Mouse (Mus musculus) left cerebral cortex, adult 9 months (tissue): Measurements from ENCODE around the gene Mtfp1.
"Not testable (repeated sequence)": the region's sequence is repeated elsewhere in the genome, so short reads cannot be mapped to it uniquely, and the experiment has no call there.

Experiments
- DNase-seq, 2 experiments: peaks; one replicate each; pipeline ENCODE4 v3.0.0; 2022; ENCODE audit warnings: low spot score in 2 of 2

The Mtfp1 gene

DNA sequence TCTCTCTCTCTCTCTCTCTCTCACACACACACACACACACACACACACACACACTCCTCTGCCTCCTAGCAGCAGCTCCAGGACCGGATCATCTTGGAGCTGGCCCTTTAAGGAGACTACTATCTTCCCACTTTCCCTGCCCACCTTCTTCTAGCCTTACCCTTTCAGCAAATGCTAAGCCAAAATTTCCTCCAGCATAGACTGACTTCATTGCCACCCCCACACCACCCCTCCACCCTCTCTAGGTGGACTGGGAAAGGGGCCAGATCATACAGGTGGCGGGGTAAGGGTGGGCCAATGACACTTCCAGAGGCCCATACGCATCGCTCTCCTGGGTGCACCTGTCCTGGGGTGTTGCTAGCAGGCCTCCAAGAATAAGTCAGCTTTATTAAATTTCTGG is 20.2 kb upstream of the Mtfp1 start:
- peak in 1 of 2 experiments; percentile 39 for DNase-seq

DNA sequence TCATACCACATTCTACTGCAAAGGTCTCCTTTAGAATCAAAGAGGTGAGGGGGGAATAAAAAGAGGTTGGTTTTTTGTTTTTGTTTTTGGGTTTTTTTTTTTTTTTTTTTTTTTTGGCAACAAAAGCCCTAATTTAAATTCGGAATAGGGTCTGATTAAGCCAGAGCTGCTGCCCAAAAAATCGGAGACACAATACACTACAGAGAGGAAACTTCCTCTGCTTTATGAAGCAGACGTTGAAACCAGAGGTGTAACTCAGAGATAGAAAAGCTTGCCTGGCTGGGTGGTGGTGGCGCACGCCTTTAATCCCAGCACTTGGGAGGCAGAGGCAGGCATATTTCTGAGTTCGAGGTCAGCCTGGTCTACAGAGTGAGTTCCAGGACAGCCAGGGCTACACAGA is 19.3 kb upstream of the Mtfp1 start:
- DNase-seq: not testable (repeated sequence)

GRCm38 (mm10) chr11:4113970-4114369 is 18.7 kb upstream of the Mtfp1 start:
- no peak for DNase-seq

DNA sequence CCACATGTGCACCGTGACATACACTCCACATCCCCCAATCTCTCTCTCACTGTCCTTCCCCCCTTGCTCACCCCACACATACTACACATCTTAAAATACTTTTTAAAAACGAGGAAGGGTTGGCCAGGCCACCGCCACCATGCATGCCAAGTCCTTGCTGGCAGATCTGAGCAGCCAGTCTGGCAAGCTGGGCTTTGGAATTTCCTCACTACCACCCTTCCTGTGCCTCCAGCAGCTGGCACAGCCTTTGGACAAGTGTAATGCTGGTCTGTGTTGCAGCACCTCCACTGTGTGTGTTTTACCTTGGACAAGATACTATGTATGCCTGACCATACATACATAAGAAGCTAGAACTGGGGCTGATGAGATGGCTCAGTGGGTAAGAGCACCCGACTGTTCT is 18.3 kb upstream of the Mtfp1 start:
- DNase-seq: no peak

- no peak for DNase-seq
These were observed 17.6 kb upstream of the Mtfp1 start for GRCm38 (mm10) chr11:4112861-4113260.

- DNase-seq: no peak
These were observed 16.8 kb upstream of the Mtfp1 start for GRCm38 (mm10) chr11:4112033-4112432.

- DNase-seq: no peak
These were observed 13.4 kb upstream of the Mtfp1 start for GRCm38 (mm10) chr11:4108691-4109090.

DNA sequence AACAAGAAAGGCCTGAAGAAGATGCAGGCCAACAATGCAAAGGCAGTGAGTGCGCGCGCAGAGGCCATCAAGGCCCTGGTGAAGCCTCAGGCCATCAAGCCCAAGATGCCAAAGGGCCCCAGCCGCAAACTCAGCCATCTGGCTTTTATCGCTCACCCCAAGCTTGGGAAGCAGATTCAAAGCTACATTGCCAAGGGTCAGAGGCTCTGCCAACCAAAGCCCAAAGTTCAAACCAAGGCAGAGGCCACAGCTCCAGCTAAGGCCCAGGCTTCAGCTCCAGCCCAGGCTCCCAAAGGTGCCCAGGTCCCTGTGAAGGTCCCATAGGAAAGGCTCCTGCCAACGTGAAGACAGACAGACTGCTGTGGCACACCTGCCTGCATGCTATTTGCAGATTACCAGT is 12.7 kb upstream of the Mtfp1 start:
- not testable (repeated sequence) for DNase-seq

- peak; percentile 50 to 75 for DNase-seq
These were observed 10.2 kb upstream of the Mtfp1 start for GRCm38 (mm10) chr11:4105444-4105843.

DNA sequence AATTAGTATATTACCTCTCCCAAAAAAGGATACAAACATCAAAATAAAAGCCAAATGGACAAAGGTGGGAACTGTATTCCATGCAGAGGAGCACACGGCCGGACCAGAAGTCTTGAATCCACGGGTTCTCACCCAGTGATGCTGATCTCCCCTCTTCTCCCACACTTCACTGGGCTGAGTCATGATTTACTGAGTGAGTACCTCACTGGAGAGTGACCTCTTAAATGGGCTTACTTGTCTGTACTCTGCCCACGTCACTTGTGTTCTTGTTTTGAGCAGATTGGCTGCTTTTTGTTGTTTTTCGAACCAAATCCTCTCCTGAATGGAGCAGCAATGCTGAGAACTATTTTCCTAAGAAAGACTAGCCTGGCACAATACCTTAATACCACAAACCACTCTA is 9.7 kb upstream of the Mtfp1 start:
- DNase-seq: no peak

- DNase-seq: no peak
These were observed 8.3 kb upstream of the Mtfp1 start for GRCm38 (mm10) chr11:4103522-4103921.

DNA sequence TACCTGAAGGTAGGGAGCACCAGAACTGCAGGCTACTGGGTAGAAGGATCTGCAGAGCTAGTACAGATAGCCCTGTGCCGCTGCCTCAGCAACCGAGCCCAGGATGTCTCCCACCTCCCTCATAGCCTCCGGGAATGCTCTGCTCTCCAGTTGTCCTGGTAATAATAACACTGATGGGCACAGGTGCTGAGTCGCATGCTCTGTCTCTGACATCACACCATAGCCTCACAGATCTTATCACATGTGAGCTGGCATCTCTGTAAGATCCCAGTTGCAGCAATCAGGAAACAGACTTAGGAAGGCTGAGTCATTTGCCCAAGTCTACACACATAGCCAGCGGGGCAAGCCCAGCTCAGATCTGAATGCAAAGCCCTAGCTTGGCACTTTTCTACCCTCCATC is 6.6 kb upstream of the Mtfp1 start:
- DNase-seq: no peak

- peak in 1 of 2 experiments; percentile 55 for DNase-seq
These were observed 4.2 kb upstream of the Mtfp1 start for GRCm38 (mm10) chr11:4099447-4099846.

DNA sequence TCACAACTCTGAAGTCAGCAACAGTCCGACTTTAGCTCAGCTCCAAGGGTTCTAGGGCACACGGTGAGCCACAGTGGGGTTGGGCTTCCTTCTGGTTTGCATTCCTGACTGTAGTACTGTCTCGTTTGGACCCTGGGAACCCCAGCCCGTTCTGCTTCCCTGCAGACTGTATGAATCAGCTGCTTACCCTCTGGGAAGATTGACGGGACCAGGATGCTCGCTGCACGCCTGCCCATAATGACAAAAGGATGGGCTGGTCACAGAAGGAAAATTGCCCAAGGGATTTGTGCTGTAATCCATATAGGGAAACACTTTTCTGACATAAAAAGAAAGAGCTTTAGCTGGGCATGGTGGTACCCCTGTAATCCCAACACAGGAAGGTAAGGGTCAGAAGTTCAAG is 3.6 kb upstream of the Mtfp1 start:
- no peak for DNase-seq

DNA sequence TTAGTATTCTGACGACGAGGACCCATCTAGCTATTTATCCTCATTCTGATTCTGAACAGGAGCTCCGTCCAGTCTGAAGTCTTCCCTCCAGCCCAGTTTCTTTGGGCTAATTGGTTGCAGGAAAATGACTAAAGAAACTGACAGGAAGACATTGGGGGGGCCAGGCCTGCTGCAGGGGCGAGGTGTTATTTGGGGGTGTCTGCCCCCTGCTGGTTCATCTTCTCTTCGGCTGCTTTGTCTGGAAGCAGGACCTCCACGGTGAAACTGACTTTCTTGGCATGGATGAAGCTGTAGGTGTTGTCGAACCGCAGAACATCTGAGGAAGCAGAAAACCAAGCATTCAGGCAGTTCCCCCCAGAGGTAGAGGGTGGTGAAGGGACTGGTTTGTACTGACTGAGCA is 2.9 kb upstream of the Mtfp1 start:
- no peak for DNase-seq

DNA sequence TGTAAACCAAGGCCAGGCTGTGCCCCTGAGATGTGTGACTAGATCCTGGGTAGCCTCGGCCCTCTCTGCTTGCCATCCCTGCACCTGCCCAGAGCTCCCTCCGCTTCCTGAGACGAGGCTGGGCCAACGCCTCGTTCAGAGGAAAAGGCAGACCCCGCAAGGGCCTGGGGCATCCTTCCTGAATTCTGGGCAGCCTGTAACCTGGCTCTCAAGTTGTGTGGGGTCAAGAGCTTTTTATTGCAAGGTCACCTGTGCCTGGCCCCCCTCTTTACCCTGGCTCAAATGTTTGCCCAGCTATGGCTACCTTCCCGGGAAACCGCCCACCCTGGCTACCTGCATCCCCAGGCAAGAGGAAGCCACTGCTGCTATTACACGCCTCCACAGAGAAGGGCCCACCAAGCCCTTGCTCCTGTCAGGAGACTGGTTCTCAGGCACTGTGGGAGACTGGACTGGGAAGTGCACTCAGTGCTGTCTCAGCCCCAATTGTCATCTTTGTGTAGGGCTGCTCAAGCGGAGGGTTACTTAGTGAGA is 1.9 kb upstream of the Mtfp1 start:
- DNase-seq: no peak

- DNase-seq: peak; percentile 97 to 99
These were observed 1.1 kb upstream of the Mtfp1 start for GRCm38 (mm10) chr11:4096054-4096984.

GRCm38 (mm10) chr11:4094378-4095170 is 671 bp downstream of the Mtfp1 start:
- peak in 1 of 2 experiments; percentile 81 for DNase-seq

DNA sequence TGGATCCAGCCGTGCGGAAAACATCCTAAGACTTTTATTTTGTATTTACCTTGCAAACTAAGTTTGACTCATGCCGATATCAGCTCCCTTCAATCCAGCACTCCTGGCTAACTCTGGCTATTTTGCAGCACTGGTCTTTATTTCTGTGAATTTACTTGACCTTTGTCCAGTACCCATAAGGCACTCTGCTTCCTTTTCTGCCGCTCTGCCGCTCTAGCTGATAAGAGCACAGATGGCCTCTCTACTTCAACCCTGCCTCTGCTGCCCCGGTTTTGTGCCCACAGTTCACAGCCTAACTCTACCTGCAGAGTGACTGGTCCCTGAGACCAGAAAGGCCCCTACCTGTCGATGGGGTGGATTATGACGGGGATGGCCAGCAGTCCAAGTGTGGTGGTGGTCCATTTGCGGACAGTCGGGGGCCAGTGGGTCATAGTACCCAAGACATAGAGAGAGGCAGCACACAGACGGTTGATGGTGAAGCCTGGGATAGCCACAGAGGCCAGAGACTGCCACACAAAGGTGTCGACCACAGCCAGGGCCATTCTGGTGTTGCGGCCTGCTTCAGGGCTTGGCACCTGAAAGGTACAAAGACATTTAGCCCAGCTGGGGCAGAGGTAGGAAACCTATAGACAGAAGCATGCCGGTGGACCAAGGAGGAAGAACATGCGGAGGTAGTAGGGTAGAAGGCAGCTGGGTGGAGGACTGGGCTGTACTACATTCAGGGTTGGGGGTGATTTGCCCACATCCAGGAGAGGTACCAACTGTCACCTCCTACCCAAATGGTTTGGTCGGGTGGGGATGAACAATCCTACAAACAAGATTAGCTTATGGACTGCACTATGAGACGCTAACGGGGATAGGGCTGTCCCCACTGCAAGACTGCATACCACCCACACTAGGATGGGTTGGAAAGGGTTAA is 1.5 kb downstream of the Mtfp1 start:
- DNase-seq: no peak

DNA sequence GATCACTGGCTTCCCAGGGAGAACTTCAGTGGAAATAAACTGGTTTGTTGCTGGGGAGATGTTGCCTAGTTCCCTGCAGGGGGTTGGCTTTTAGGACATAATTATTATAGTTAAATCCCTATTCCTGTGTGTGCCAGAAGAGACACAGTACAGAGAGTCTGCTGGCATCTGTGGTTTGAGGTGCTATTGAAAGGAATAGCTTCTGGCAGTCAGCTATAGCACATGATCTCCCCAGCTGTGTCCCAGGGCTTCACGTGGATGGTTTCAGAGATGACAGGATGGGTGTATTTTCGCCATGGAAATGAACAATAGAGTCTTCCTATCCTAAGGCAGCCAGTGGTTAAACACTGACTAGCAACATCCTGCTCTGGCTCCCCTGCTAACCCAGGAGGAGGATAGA is 8.0 kb downstream of the Mtfp1 start:
- DNase-seq: peak; percentile 61 to 80

DNA sequence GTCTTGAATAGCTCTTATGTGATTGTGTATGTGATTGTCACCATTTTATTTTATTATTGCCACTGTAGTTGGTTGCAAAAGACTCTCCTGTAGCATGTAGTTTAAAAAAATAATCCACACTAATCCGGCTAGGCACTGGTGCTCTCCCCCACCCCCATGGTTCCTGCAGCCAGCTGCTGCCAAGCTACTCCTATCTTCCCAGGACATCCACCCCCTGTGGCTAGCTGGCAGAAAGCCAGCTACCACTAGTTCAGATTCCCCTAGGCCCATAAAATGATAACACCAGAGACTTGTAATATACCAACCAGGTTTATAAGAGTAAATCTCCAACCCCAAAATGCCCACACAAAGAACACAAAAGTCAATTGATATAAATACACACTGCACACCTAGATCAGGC is 9.0 kb downstream of the Mtfp1 start:
- no peak for DNase-seq
